Mouse (Mus musculus) spleen, postnatal 4 days (tissue): ENCODE measurements around the gene Slc25a4.

Experiments
- DNase-seq, 2 experiments: peaks; one replicate each; pipeline ENCODE4 v3.0.0; 2022; ENCODE audit warnings: low spot score in 2 of 2

The Slc25a4 gene

GRCm38 (mm10) chr8:46204974-46205640 lies 6.0 kb downstream of the Slc25a4 start:
- DNase-seq = no peak

GRCm38 (mm10) chr8:46204301-46204700 lies 6.8 kb downstream of the Slc25a4 start:
- DNase-seq = no peak

GRCm38 (mm10) chr8:46202350-46202749 lies 8.7 kb downstream of the Slc25a4 start:
- DNase-seq = no peak

- no peak for DNase-seq
These were observed 13.4 kb downstream of the Slc25a4 start for GRCm38 (mm10) chr8:46197673-46198072.

GRCm38 (mm10) chr8:46196877-46197276 lies 14.2 kb downstream of the Slc25a4 start:
- DNase-seq = no peak

GRCm38 (mm10) chr8:46193100-46193499 lies 18.0 kb downstream of the Slc25a4 start:
- no peak for DNase-seq

- peak; percentile 27 to 76 for DNase-seq
These were observed 25.7 kb downstream of the Slc25a4 start for GRCm38 (mm10) chr8:46185361-46185760.

GRCm38 (mm10) chr8:46180136-46180535 lies 30.9 kb downstream of the Slc25a4 start:
- no peak for DNase-seq

- no peak for DNase-seq
These were observed 37.4 kb downstream of the Slc25a4 start for GRCm38 (mm10) chr8:46173651-46174050.

- DNase-seq = no peak
These were observed 47.3 kb downstream of the Slc25a4 start for GRCm38 (mm10) chr8:46163870-46164190.

- peak; percentile 97 to 99 for DNase-seq
These were observed 47.9 kb downstream of the Slc25a4 start for GRCm38 (mm10) chr8:46162953-46163869.
